Mouse (Mus musculus) bone marrow macrophage, adult 2 months (primary cell): ENCODE measurements around the gene Rbm15. TPM values are rescaled to one million over a fixed set of nuclear protein-coding genes. Genes with fewer than 3 reads are reported as not detected.

Source experiments
- H3K27ac ChIP-seq: 2 replicates; pipeline ENCODE4 v1.5.1; 2012; ENCODE audit warnings: low read depth, low read length; ENCODE audit not compliant: insufficient read depth
- H3K4me1 ChIP-seq: 2 replicates; pipeline ENCODE4 v1.6.1; 2012; ENCODE audit warnings: low read length; ENCODE audit not compliant: control insufficient read depth, insufficient read depth
- H3K4me3 ChIP-seq: 2 replicates; pipeline ENCODE4 v1.5.1; 2012; ENCODE audit warnings: mild to moderate bottlenecking, low read length, moderate library complexity; ENCODE audit not compliant: insufficient read depth
- CTCF ChIP-seq: IDR thresholded peaks from 2 replicates; pipeline ENCODE4 v1.5.1; 2012; ENCODE audit warnings: low read depth, mild to moderate bottlenecking, low read length, moderate library complexity
- POLR2A ChIP-seq: IDR thresholded peaks from 2 replicates; pipeline ENCODE4 v1.6.1; 2012; ENCODE audit warnings: mild to moderate bottlenecking, low read depth, low read length, borderline replicate concordance
- polyA plus RNA-seq: library from polyadenylated mRNA; stranded (reverse); fragments of >200 nt; gene quantifications from 2 replicates; pipeline ENCODE4 v1.2.4, GENCODE M21; 2012; ENCODE audit not compliant: missing spikeins, insufficient read depth, insufficient read length

The Rbm15 gene
- polyA plus RNA-seq, 1 experiment, result 16.0 TPM

- no peak overlapping the region for H3K4me3 ChIP-seq
Observed at GRCm38 (mm10) chr3:107357700-107358234, 24.3 kb upstream of the Rbm15 start.

GRCm38 (mm10) chr3:107356964-107357441 is 23.5 kb upstream of the Rbm15 start:
- peaks cover 7% of the 10 kb centered on the region for H3K4me1 ChIP-seq
- no peak for TF ChIP-seq POLR2A
- peak; percentile 90 for TF ChIP-seq CTCF
- H3K4me3 ChIP-seq, result peak overlapping the region; percentile 22
- no peak overlapping the region for H3K27ac ChIP-seq

More at GRCm38 (mm10) chr3:107357700-107358234, 24.3 kb upstream of the Rbm15 start:
- TF ChIP-seq CTCF, result no peak
- no peak for TF ChIP-seq POLR2A
- H3K27ac ChIP-seq, result no peak overlapping the region
- peaks cover 7% of the 10 kb centered on the region for H3K4me1 ChIP-seq

DNA sequence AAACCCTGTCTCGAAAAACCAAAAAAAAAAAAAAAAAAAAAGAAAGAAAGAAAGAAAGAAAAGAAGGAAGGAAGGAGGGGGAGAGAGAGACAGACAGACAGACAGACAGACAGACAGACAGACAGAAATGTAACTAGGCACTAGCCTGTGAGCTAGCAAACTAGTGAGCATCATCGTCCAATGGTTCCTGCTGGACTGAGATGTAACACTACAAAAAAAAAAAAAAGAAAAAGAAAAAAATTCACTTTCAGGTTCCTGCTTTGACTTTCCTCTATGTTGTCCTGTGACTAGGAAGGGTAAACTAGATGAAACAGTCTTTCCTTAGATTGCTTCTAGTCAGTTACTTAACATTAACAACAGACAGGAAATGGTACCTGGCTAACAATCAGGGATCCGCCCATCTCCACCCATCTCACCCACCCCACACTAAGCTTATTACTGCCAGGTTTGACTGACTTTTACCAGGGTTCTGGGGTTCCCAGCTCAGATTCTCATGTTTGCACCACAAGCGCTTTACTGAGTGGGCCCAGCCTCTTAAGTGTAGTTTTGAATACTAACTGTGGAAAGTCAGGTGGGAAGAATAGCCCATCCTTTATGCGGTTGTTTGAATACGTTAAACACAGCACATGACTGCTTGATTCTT is 22.3 kb upstream of the Rbm15 start:
- peaks cover 6% of the 10 kb centered on the region for H3K4me1 ChIP-seq
- no peak overlapping the region for H3K27ac ChIP-seq
- no peak for TF ChIP-seq POLR2A
- TF ChIP-seq CTCF, result no peak
- no peak overlapping the region for H3K4me3 ChIP-seq

DNA sequence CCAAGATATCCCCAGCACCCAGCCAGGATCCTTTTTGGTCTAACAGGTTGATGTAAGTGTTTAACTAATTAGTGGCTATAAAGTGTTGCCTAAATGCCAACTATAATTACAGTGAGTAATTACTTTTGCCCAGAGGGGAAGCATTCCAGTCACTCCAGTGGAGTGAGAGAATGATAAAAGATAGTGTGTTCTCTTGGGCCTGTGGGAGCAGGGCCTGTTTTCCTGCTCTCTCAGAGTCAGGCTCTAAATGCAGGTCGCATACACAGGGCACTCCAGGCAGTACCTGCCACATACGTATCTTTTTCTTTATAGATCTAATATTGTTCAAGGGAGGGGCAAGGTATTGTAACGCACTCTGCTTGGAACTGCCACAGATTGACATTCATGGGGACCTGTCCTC is 18.2 kb upstream of the Rbm15 start:
- TF ChIP-seq POLR2A (no peak), CTCF (no peak)
- no peak overlapping the region for H3K27ac ChIP-seq
- H3K4me1 ChIP-seq, result peaks cover 8% of the 10 kb centered on the region
- no peak overlapping the region for H3K4me3 ChIP-seq

DNA sequence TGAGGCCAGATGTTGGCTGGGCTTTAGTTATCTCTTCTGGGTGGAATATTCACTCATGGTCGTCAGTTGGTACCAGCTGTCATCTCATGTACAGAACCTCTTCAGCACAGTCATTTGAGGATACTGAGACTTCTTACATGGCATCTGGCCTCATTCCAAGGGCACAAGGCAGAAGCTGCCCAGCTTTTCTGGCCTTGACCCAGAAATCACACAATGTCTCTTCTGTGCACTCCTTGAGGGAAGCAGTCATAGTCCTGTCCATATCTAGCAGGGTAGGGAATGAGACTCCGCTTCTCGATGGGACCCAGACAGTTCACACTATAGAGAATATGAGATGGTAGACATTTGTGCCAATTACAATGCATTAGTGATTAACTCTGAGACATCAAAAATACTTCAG is 15.5 kb upstream of the Rbm15 start:
- TF ChIP-seq POLR2A (no peak), CTCF (no peak)
- H3K4me1 ChIP-seq, result peaks cover 14% of the 10 kb centered on the region
- no peak overlapping the region for H3K27ac ChIP-seq
- no peak overlapping the region for H3K4me3 ChIP-seq

- TF ChIP-seq CTCF, result no peak
- TF ChIP-seq POLR2A, result no peak
- H3K4me1 ChIP-seq, result peaks cover 14% of the 10 kb centered on the region
- H3K4me3 ChIP-seq, result no peak overlapping the region
- 0 out of 2 replicates have a peak overlapping the region, but pooled peaks have one; percentile 0 for H3K27ac ChIP-seq
Observed at GRCm38 (mm10) chr3:107345033-107345725, 11.7 kb upstream of the Rbm15 start.

- H3K4me1 ChIP-seq, result peaks cover 10% of the 10 kb centered on the region
- no peak for TF ChIP-seq POLR2A
- no peak for TF ChIP-seq CTCF
Observed at GRCm38 (mm10) chr3:107343971-107344370, 10.5 kb upstream of the Rbm15 start.

GRCm38 (mm10) chr3:107334202-107334934 is 895 bp upstream of the Rbm15 start:
- H3K4me3 ChIP-seq, result peak overlapping the region; percentile 71
- TF ChIP-seq POLR2A, result no peak
- TF ChIP-seq CTCF, result no peak
- peak overlapping the region; percentile 91 for H3K27ac ChIP-seq
- H3K4me1 ChIP-seq, result peaks cover 16% of the 10 kb centered on the region

More at GRCm38 (mm10) chr3:107343971-107344370, 10.5 kb upstream of the Rbm15 start:
- H3K27ac ChIP-seq, result no peak overlapping the region
- no peak overlapping the region for H3K4me3 ChIP-seq

DNA sequence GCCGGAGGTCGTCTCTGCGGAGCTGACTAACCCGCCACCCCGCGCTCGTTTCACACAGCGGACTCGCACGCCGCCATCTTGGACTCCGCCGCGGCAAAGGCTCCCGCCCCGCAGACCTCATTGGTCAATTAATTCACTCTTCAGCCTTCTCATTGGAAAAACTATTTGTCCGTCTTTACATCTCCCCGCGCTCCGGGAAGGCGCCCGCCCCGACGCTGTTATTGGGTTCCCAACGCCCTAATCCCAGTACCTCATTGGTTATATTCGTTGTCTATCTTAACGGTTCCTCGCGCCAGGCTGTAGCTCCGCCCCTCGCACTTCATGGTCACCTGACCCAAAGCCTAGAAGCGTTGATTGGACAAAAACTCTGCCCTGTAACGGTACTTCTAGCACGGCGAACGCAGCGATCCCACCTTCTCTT is 503 bp downstream of the Rbm15 start:
- Histone ChIP-seq H3K4me3 (peak overlapping the region; percentile 89), H3K27ac (peak overlapping the region; percentile 91), H3K4me1 (peaks cover 16% of the 10 kb centered on the region)
- no peak for TF ChIP-seq CTCF
- peak; percentile 72; the same call in 1 of the 2 replicates for TF ChIP-seq POLR2A
